Mouse (Mus musculus) testis, adult 2 months (tissue): Measurements from ENCODE around the gene Accsl.

Source experiments
- CTCF ChIP-seq: fragments of 200-500 bp; IDR thresholded peaks from 2 replicates; pipeline ENCODE4 v1.5.1; 2012; ENCODE audit warnings: low read depth, mild to moderate bottlenecking, inconsistent platforms, low read length, moderate library complexity; ENCODE audit not compliant: control insufficient read depth, insufficient read depth, insufficient replicate concordance
- POLR2A ChIP-seq: fragments of 200-500 bp; IDR thresholded peaks from 2 replicates; pipeline ENCODE4 v1.6.1; 2012; ENCODE audit warnings: low read depth, mild to moderate bottlenecking, inconsistent platforms, low read length, moderate library complexity; ENCODE audit not compliant: control insufficient read depth

GRCm38 (mm10) chr2:93886013-93886794 is 17.2 kb upstream of the Accsl start:
- no peak for TF ChIP-seq POLR2A
- no peak for TF ChIP-seq CTCF
